Mouse (Mus musculus) bone marrow macrophage, adult 2 months (primary cell): ENCODE results near the gene Ttc32.

Source experiments
- CTCF ChIP-seq: IDR thresholded peaks from 2 replicates; pipeline ENCODE4 v1.5.1; 2012; ENCODE audit warnings: low read depth, mild to moderate bottlenecking, low read length, moderate library complexity
- POLR2A ChIP-seq: IDR thresholded peaks from 2 replicates; pipeline ENCODE4 v1.6.1; 2012; ENCODE audit warnings: mild to moderate bottlenecking, low read depth, low read length, borderline replicate concordance

DNA sequence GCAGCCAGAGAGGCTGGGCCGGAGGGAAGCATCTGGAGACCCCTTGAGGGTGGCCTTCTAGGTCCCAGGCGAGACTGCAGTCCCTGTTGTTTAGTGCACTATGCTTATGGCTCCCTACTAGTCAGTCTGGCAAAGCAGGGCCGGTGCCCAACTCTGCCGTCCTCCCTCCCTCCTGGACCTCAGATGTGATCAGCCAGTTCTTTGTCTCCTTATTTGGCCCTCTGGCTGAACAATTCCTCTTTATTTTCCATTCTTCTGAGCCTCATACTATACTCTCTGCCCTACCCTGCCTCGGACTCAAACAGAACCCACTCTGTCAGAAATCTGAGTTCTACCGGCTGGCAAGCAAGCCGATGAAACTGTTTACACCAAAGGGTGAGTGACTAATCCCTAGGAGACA, 23.5 kb downstream of the Ttc32 start:
- TF ChIP-seq POLR2A (no peak), CTCF (no peak)
